Mouse (Mus musculus): ENCODE data around the gene Vcan.
"Not testable (repeated sequence)": the region's sequence is repeated elsewhere in the genome, so short reads cannot be mapped to it uniquely, and the experiment has no call there.

Gene Vcan

DNA sequence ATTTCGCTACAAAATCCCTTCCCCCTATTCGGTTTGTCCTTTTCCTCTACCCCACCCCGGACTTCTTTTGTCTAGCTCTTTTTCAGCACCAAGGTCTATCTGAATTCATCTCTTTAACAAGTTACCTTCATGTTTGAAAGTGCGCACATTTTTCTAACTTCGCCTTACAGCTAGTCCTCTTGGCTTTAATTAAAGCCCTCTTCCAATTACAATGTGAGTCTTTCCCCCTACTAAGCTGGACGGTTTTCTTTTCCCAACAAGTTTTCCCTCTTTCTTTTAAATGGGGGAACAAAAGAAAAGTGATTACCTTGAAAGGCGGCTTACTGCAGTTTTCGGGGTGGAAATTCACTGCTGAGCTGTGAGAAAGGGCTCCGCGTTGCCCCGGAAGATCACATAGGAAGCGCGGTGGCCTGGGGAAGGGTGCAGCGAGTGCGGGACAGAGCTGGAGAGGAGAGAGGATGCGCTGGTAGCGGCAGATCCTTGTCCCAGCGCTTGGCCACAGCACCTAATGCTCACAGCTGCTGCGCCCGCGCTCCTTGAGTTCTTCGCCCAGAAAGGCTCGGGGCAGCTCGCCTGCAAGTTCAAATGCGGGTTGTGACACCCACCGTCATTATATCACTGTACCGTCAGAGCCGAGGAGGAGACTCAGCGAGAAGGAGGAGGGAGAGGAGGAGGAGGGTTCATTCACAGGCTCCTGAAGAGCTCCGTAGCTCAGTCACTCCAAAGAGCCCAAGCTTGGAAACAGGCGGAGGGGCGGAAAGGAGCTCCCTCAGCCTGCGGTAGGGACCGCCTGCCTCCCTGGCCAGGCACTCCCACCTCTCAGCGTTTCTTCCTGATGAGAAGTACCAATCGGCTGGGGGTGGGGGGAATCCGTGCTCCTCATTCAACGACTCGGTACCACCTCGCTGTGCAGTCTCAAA is at the start of gene Vcan:
TSS of gene Vcan (minus strand) at position 744 of the 920 bp plus-strand sequence.
- DNase-seq (ENCODE audit: extremely low read depth, low read depth), result no peak

- no peak for DNase-seq (ENCODE audit: extremely low read depth, low read depth)
These were observed 49.2 kb upstream of the Vcan start for GRCm38 (mm10) chr13:89791475-89791874.

DNA sequence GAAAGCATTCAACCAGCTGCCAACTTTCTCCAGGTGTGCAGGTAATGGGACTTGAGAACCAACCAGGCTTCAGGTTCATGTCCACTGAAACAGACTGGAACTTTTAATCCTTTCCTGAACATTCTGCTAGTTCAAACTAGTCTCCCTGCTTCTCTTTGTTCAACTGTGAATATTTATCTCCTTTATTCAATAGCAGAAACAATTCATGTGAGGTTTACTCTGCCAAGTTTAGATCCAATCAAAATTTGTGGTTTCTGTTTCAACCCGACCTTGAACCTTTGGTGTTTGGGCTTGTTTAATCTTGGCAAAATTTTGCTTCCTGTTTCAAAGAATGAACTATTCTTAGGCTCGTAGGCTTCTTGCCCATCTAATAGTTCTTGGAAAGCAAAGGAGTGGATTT is 40.6 kb upstream of the Vcan start:
- peak; percentile 20 for DNase-seq (ENCODE audit: extremely low read depth, low read depth)

DNA sequence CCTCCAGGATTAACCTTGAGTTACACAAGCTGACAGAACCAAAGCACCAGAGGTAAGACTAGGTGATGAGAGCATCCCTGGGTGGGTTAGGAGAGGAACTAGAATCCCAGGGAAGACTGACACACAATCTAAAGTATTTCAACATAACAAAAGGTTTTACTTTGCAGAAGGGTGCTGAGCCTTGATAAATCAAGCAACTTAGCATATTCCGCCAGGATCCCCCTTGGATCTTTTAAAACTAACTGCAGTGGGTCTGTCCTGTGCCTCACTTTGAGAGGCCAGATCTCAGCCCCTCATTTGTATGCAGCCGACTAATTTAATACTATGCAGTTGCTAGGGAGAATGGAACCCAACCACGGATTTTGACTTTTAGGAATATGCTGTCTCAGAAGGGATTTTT is 38.0 kb upstream of the Vcan start:
- DNase-seq (ENCODE audit: extremely low read depth, low read depth), result no peak

GRCm38 (mm10) chr13:89779208-89779911 is 37.1 kb upstream of the Vcan start:
- peak; percentile 20 for DNase-seq (ENCODE audit: extremely low read depth, low read depth)

GRCm38 (mm10) chr13:89777764-89778163 is 35.5 kb upstream of the Vcan start:
- DNase-seq (ENCODE audit: extremely low read depth, low read depth), result no peak

- DNase-seq (ENCODE audit: extremely low read depth, low read depth), result no peak
These were observed 34.8 kb upstream of the Vcan start for GRCm38 (mm10) chr13:89777146-89777545.

DNA sequence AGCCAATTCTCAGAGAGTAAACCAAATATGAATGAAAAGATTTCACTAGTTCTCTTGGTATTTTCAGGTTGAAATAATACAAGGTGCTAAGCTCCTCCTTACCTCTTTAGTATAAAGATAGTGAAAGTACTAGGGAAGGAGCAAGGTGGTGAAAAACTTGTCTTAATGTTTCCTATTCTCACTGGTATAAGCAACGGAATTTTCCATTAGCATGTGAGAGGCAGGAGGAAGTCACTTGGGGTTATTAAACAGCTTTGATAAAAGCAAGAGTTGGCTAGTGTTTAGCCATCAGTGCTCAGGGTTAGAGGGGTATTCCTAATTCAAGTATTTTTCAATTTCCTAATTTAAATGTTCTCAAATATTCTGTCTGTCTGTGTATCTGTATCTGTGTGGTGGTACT is 24.2 kb upstream of the Vcan start:
- DNase-seq (ENCODE audit: extremely low read depth, low read depth), result no peak

DNA sequence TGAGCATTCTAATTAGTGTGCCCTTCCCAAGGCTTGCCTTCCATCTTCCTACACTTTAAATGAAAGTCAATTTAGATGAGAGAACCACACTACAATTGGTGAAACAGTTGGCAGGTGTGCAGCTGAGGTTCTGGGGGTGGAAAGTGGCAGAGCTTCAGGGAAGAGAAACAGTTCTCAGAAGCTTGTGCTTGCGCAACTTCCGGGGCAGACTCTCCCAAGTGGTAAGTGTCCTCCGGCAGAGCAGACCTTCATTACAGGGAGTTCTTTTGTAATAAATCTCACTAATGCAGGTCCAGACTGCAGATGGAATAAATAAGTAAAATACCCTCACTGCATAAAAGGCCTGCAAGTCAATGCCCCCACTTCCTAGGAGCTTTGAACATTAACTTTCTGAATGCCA is 23.7 kb upstream of the Vcan start:
- no peak for DNase-seq (ENCODE audit: extremely low read depth, low read depth)

GRCm38 (mm10) chr13:89762339-89762738 is 20.0 kb upstream of the Vcan start:
- DNase-seq (ENCODE audit: extremely low read depth, low read depth), result no peak

DNA sequence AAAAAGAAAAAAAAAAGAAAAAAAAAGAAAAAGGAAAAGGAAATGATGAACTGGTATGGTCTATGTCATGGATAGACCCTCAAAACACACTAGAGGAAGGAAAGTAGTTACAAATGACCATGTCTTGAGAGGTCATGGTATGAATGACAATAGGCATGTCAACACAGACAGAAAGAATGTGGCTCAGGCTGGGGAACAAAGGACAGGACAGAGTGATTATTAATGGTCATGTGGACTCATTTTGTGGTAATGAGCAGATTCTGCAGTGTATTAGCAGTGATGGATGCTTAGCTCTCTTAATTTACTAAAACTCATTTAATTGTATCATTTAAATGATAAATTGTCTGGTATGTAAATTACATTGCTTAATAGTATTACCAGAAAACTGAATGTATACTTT is 14.0 kb upstream of the Vcan start:
- no peak for DNase-seq (ENCODE audit: extremely low read depth, low read depth)

GRCm38 (mm10) chr13:89750562-89750961 is 8.3 kb upstream of the Vcan start:
- DNase-seq (ENCODE audit: extremely low read depth, low read depth), result not testable (repeated sequence)

DNA sequence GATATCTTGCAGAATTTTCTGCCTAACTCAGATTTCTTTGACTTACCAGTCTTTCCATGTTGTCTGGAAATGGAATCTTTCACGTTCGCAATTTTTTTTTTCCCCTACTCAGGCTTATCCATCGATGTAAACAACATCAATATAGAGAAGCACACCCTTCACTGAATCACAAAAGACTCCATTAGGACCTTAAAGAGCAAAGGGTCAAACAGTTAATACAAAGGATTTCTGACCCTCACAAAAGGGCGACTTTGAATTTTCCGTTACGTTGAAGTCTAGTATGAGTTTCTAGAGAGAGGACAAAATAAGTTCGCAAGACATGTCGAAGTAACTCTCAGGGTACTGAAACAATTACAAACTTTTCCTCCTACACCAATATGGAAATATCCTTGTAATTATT is 892 bp upstream of the Vcan start:
- no peak for DNase-seq (ENCODE audit: extremely low read depth, low read depth)

- no peak for DNase-seq (ENCODE audit: extremely low read depth, low read depth)
These were observed 434 bp upstream of the Vcan start for GRCm38 (mm10) chr13:89742686-89743200.

DNA sequence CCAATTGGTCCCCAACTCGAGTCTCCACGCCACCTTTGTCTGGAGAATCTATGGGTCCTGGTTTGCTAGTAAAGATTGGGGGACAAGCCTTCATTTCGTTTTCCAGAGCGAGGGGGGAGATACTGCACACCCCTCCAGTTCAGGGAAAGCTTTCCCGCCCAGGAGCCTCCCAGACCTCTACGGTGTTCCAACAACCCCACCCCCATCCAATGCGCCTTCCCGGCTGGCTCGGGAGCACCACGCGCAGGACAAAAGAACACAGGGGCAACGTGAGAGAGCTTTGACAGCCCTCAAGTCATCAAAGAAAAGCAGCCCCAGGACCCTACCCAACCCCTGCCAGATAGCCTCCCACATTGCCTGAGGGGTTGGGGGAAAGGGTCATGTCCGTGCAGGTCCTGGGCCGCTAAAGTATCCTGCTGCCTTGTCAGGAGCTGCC is 1.2 kb downstream of the Vcan start:
- DNase-seq (ENCODE audit: extremely low read depth, low read depth), result no peak

DNA sequence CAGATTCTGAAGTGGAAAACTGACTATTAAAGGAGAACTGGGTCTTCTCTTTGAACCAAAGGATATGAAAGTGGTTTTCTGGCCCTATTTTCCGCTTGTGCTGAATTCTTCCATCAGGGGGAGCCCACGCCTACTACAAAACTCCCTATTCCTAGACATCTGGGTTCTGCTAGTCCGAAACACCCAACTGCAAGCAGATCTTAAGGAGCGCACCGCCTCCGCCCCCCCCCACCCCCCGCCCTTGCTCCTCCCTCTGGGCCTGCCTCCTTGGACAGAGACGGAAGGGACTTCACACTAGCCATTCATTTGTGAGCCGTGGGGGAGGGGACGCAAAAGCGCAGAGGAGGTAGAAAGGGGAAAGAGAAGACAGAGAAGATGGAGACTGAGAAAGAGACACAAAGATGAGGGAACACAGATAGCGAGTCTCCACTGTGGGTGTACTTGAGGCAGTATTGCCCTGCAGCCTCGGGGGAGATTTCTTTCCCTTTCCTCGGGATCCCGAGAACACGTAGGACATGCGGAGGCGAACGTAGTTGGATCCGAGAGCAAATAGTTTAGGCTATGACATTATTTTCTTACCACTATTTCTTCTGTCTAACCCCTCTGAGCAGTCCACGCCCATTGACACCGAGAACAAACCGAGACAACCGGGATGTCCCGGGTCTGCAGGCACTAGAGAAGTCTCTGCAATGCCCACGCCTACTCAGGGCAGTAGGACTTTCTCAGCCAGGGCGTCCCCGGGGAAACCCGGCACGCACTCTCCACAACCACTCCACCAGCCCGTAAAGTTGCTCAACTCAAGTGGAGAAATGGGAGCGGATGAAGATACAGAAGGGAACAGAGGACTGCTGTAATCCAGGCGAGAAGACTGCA is 1.8 kb downstream of the Vcan start:
- peak; percentile 80 for DNase-seq (ENCODE audit: extremely low read depth, low read depth)

- DNase-seq (ENCODE audit: extremely low read depth, low read depth), result no peak
These were observed 2.5 kb downstream of the Vcan start for GRCm38 (mm10) chr13:89739696-89740242.

GRCm38 (mm10) chr13:89738776-89739695 is 3.3 kb downstream of the Vcan start:
- peak; percentile 73 for DNase-seq (ENCODE audit: extremely low read depth, low read depth)

DNA sequence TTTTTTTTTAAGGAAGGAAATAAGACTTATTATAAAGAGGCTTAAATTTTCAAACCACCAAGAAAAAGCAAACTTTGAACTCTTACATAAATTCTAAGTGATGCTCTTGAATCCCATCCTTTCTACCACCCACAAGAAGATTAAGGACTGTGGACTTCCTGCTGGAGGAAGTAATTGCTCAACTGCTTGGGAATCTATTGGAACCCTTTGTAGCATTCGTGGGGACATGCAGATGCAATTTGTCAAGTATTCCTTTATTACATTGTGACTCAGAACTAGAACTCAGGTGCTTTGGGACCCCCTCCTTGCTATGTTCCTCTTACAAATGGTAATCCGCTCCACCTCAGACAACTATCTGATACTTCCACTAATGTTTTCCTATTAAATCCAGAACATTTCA is 4.0 kb downstream of the Vcan start:
- DNase-seq (ENCODE audit: extremely low read depth, low read depth), result no peak

DNA sequence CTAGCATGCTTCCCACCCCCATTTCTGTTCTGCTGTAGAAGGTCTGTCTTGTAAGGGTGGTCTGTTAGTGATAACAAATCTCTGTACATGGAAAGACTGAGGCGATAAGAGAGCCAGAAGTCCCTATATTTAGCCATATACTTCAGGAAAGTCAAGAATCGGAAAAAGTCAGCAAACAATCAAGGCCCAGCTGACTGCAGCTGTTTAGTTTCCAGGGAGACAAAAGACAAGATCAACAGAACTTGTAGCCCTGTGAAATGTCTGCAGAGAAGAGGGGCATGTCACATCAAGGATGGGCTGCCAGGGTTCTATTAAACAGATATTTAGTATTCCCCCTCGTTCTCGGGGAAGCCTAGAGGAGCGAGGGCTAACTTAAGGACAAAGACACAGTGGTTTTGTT is 7.2 kb downstream of the Vcan start:
- DNase-seq (ENCODE audit: extremely low read depth, low read depth), result no peak

Measured in MEL-GATA-1-ER (cell line).